Mouse (Mus musculus) bone marrow macrophage, adult 2 months (primary cell): ENCODE measurements around the gene Acot2.

ENCODE experiments used
- CTCF ChIP-seq: IDR thresholded peaks from 2 replicates; pipeline ENCODE4 v1.5.1; 2012; ENCODE audit warnings: low read depth, mild to moderate bottlenecking, low read length, moderate library complexity
- POLR2A ChIP-seq: IDR thresholded peaks from 2 replicates; pipeline ENCODE4 v1.6.1; 2012; ENCODE audit warnings: mild to moderate bottlenecking, low read depth, low read length, borderline replicate concordance

GRCm38 (mm10) chr12:83940031-83940430 is 47.6 kb upstream of the Acot2 start:
- TF ChIP-seq CTCF (no peak), POLR2A (no peak)
